Mouse (Mus musculus): ENCODE measurements at regions not wholly inside any gene's neighbourhood (a gene's known extent, or its start where the extent isn't known, plus 50 kb on each side); places are given as distances from the start of the nearest gene placed in this dataset.

DNA sequence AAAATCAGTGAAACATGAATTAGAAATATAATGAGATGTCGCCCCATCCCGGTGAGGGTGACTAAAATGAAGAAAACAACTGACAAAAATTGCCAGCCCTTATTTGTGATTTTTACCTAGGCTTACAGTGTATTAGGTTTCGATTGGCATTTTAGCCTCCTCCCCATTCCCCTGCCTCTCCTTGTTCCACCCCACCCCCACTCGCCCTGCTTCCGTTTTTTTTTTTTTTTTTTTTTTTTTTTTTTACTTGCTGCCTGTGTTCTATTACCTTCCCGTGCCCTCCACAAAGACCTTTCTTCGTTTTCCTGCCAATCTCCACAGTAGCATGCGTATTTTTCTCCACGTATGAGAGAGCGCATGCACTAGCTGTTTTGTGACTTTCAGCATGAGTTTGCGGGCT lies 435.3 kb upstream of the Gm10131 start:
- H3K4me1 ChIP-seq (ENCODE audit: control insufficient read depth, insufficient read depth, low read length), result no peaks in the 10 kb centered on the region; the same call in 1 of the 2 replicates

DNA sequence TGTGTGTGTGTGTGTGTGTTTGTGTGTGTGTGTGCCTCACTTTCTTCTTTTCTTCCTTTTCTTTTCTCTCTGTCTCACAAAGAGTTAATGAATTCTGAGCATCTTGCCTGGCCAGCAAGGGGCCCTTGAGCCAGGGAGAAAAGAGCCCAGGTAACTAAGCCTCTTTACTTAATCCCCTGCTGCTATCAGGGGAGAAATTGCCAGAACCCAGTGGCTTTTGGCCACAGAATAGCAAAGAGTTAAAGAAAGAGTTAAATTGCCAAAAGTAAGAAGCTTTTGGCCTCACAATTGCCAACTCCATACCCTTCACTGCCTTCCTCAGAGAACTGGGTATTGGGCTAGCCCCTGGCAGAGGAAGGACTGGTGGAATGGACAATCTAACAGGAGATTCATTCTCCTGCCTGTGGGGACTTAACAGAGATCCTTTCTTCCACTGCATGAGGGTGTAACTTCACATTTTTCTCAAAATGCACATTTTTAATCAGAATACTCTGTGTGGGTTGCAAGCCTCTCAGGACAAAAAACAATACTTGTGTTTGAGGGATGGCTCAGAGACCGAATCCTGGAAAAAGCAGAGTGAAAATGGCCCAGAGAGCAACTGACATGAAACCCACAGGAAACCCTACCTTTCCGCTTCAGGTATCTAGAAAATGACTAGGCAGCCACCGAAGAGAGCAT lies 431.0 kb upstream of the Gm10131 start:
- Histone ChIP-seq H3K27ac (ENCODE audit: insufficient read depth, low read length) (no peak overlapping the region), H3K4me1 (ENCODE audit: control insufficient read depth, insufficient read depth, low read length) (no peaks in the 10 kb centered on the region; the same call in 1 of the 2 replicates), H3K4me3 (ENCODE audit: insufficient read depth, low read length) (no peak overlapping the region)
- TF ChIP-seq POLR2A (IDR thresholded peaks at IDR 0.05; ENCODE audit: extremely low read depth, insufficient read depth, low read length) (no peak), CTCF (IDR thresholded peaks at IDR 0.05; ENCODE audit: extremely low read depth, insufficient read depth, low read length) (no peak)

More for the DNA sequence above, 435.3 kb upstream of the Gm10131 start:
- H3K4me3 ChIP-seq (ENCODE audit: insufficient read depth, low read length), result no peak overlapping the region
- TF ChIP-seq CTCF (IDR thresholded peaks at IDR 0.05; ENCODE audit: extremely low read depth, insufficient read depth, low read length), result no peak
- no peak for TF ChIP-seq POLR2A (IDR thresholded peaks at IDR 0.05; ENCODE audit: extremely low read depth, insufficient read depth, low read length)
- no peak overlapping the region for H3K27ac ChIP-seq (ENCODE audit: insufficient read depth, low read length)

DNA sequence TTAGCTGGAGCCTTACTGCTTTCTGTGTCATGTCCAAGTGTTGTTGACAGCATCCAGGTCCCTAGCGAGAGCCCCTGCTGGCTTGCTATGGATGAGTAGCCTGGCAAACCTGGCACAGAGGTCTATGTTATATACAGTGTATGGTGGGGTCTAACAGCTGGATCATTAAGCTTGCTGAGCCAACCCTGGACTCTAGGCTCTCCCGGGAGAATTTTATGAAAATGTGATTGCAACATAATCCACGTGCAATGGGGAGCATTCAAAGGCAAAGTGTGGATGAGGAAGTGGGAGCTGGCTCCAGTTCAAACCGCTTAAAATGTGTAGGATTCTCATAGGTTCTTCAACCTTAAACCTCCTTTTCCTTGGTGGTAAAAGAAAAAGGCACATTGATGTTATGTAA lies 427.7 kb upstream of the Gm10131 start:
- no peak overlapping the region for H3K4me3 ChIP-seq (ENCODE audit: insufficient read depth, low read length)
- no peaks in the 10 kb centered on the region; the same call in 1 of the 2 replicates for H3K4me1 ChIP-seq (ENCODE audit: control insufficient read depth, insufficient read depth, low read length)
- TF ChIP-seq CTCF (IDR thresholded peaks at IDR 0.05; ENCODE audit: extremely low read depth, insufficient read depth, low read length) (no peak), POLR2A (IDR thresholded peaks at IDR 0.05; ENCODE audit: extremely low read depth, insufficient read depth, low read length) (no peak)

DNA sequence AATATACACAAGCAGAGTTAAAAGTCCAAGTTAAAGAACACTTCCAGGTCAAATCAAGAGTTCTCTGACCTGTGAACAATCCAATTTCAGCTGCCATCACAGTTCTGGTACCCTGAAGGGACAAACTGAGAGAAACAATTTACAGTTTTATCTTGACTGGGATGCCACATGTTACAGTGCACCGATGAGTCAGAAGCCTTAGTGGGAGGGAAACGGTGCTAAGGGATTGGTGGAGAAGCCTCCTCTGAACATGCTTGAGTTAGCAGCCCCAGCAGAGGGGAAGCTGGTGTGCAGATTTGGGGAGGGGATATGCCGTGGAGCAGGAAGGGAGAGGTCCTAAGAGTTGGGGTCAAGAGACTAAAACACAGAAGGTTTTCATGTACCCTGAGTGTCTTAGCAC lies 423.9 kb upstream of the Gm10131 start:
- H3K4me1 ChIP-seq (ENCODE audit: control insufficient read depth, insufficient read depth, low read length), result no peaks in the 10 kb centered on the region
- no peak overlapping the region for H3K4me3 ChIP-seq (ENCODE audit: insufficient read depth, low read length)
- no peak overlapping the region for H3K27ac ChIP-seq (ENCODE audit: insufficient read depth, low read length)
- TF ChIP-seq POLR2A (IDR thresholded peaks at IDR 0.05; ENCODE audit: extremely low read depth, insufficient read depth, low read length) (no peak), CTCF (IDR thresholded peaks at IDR 0.05; ENCODE audit: extremely low read depth, insufficient read depth, low read length) (no peak)

More for the DNA sequence above, 427.7 kb upstream of the Gm10131 start:
- H3K27ac ChIP-seq (ENCODE audit: insufficient read depth, low read length), result no peak overlapping the region

DNA sequence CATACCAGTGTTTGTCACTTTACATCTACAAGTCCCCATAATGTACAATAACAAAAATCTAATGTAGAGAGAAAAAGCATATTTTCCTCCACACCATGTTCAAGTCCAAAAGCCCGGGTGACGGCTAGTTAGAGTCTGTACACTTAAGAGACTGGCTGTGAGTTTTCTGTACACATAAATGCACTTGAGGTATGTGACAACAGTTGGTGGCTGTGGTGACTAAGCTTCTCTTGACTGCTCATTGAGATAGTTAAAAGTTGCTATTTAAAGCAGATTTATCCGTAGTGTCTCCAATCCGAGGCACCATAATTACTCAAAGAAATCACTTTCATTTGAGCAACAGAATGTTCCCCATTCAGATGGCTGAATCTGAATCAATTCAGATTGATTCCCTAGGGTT lies 421.9 kb upstream of the Gm10131 start:
- no peak for TF ChIP-seq CTCF (IDR thresholded peaks at IDR 0.05; ENCODE audit: extremely low read depth, insufficient read depth, low read length)
- TF ChIP-seq POLR2A (IDR thresholded peaks at IDR 0.05; ENCODE audit: extremely low read depth, insufficient read depth, low read length), result no peak
- Histone ChIP-seq H3K4me3 (ENCODE audit: insufficient read depth, low read length) (no peak overlapping the region), H3K4me1 (ENCODE audit: control insufficient read depth, insufficient read depth, low read length) (peaks cover 2% of the 10 kb centered on the region), H3K27ac (ENCODE audit: insufficient read depth, low read length) (no peak overlapping the region)

DNA sequence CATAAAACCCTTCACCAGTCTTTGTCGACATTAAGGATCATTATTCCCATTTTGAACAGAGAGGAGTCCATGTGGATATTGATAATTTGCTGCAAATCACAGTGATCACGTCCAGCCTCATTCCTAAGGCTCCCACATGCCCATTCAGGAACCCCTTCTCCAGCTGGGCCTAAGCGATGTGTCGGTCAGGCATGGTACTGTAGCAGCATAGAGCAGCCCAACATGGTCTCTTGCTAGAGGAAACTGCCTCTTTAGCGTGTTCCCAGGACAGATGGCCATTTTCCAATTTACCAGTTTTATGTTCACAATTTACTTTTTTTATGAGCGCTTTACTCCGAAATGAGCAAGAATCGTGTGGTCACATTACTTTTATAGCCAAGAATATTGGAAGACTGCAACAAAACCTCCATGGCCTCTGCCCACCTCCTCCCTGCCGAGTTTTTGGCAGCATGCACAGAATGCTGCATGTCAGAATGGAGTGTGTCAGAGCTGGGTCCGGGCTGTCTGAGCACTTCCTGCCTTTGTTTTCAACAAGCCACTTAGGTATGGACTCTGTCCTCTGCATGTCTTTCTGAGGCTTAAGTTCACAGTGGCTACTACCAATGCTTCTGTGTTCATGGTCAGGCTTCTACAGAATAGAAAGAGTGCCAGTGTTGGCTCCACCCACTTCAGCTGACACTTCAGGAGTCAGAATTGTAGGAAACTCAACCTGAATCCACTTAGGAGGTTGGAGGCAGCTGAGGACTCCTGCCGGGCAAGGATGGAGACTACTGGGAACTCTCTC lies 419.6 kb upstream of the Gm10131 start:
- no peak for TF ChIP-seq CTCF (IDR thresholded peaks at IDR 0.05; ENCODE audit: extremely low read depth, insufficient read depth, low read length)
- no peak for TF ChIP-seq POLR2A (IDR thresholded peaks at IDR 0.05; ENCODE audit: extremely low read depth, insufficient read depth, low read length)
- Histone ChIP-seq H3K4me3 (ENCODE audit: insufficient read depth, low read length) (no peak overlapping the region), H3K27ac (ENCODE audit: insufficient read depth, low read length) (no peak overlapping the region), H3K4me1 (ENCODE audit: control insufficient read depth, insufficient read depth, low read length) (peaks cover 2% of the 10 kb centered on the region)

DNA sequence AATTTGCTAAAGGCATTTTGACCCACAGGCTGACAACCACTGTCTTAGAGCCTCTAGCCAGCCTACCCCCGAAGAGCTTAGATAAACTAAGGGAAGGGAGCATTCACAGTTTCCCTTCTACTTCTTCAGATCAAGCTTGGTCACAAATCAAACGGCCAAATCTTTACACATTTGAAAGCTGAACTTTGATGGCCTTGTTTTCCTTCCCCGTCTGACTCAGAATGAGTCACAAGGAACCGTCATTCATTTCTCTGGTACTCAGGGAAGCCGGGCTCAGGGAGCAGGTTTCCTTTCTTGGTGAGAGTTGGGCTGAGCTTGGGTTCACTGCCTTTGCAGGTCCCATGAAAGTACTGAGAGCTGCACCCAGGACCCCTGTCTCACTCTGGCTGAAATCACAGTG lies 418.5 kb upstream of the Gm10131 start:
- H3K4me3 ChIP-seq (ENCODE audit: insufficient read depth, low read length), result no peak overlapping the region
- TF ChIP-seq CTCF (IDR thresholded peaks at IDR 0.05; ENCODE audit: extremely low read depth, insufficient read depth, low read length), result no peak
- no peak overlapping the region for H3K27ac ChIP-seq (ENCODE audit: insufficient read depth, low read length)
- peaks cover 2% of the 10 kb centered on the region for H3K4me1 ChIP-seq (ENCODE audit: control insufficient read depth, insufficient read depth, low read length)

DNA sequence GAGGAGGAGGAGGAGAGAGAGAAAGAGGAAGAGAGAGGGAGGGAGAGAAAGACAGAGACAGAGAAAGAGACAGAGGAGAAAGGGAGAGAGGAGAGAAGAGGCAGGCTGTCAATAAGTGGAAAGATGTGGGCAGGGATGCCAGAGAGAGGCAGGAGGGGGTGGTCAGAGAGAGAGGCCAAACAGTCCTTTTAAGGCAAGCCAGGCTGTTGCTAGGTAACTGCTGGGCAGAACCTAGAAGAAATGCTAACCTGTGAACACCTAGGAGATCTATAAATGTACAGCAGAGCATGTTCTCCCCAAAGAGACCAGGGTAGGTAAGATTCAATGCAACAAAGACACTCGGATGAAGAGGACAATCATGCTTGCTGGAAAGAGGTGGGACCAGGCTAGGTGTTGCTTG lies 417.9 kb upstream of the Gm10131 start:
- Histone ChIP-seq H3K4me3 (ENCODE audit: insufficient read depth, low read length) (no peak overlapping the region), H3K4me1 (ENCODE audit: control insufficient read depth, insufficient read depth, low read length) (peaks cover 2% of the 10 kb centered on the region), H3K27ac (ENCODE audit: insufficient read depth, low read length) (no peak overlapping the region)
- no peak for TF ChIP-seq CTCF (IDR thresholded peaks at IDR 0.05; ENCODE audit: extremely low read depth, insufficient read depth, low read length)

DNA sequence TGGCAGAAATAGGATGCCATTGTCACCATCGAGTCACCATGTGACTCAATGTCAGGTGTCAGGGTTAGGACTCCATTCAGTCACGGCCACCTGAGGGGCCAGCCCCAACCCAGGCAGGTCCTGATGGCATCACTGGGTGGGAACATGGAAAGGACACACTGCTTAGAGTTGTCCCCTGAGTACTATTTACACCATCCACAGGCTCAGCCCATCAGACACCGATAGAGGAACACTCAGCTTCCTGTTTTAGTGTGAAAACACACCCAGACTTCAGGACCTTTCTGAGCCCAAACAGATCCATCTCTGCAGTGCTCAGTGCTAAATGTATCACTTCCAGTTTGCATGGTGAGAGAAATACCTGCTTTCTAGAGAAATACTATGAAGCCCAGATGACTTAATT lies 416.7 kb upstream of the Gm10131 start:
- TF ChIP-seq CTCF (IDR thresholded peaks at IDR 0.05; ENCODE audit: extremely low read depth, insufficient read depth, low read length) (no peak), POLR2A (IDR thresholded peaks at IDR 0.05; ENCODE audit: extremely low read depth, insufficient read depth, low read length) (no peak)
- H3K27ac ChIP-seq (ENCODE audit: insufficient read depth, low read length), result no peak overlapping the region
- peaks cover 2% of the 10 kb centered on the region for H3K4me1 ChIP-seq (ENCODE audit: control insufficient read depth, insufficient read depth, low read length)
- H3K4me3 ChIP-seq (ENCODE audit: insufficient read depth, low read length), result no peak overlapping the region

DNA sequence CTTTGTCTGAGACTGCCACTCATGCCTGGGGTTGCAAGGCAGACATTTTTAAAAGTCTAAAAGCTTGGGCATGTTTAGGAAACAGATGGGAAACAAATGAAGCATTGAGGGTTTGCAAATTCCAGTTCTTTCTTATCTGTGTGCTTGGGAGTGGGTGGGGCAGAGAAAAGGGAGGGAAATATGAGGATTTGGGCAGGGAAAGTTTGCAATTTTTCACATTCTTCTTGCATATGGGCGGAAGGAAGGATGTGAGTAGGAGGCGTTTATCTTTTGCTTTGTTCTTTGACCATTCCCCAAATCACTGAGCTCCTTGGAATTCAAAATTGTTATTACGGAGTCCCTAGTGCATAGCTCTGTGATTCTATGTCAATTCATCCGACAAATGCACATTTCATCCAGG lies 413.7 kb upstream of the Gm10131 start:
- peaks cover 2% of the 10 kb centered on the region for H3K4me1 ChIP-seq (ENCODE audit: control insufficient read depth, insufficient read depth, low read length)
- H3K27ac ChIP-seq (ENCODE audit: insufficient read depth, low read length), result no peak overlapping the region
- no peak overlapping the region for H3K4me3 ChIP-seq (ENCODE audit: insufficient read depth, low read length)
- no peak for TF ChIP-seq CTCF (IDR thresholded peaks at IDR 0.05; ENCODE audit: extremely low read depth, insufficient read depth, low read length)

All from cortical plate, adult 2 months (tissue).